Mouse (Mus musculus) neural tube, embryonic 14.5 days (tissue): Measurements from ENCODE around the gene Sorl1. TPM values are rescaled to one million over a fixed set of nuclear protein-coding genes. Genes with fewer than 3 reads are reported as not detected.
A peak's percentile ranks its signal among the peaks of the same experiment; 100 is the strongest.

Experiments used
- ATAC-seq: fragments of 200-750 bp; cut with Nextera tagmentation; 2 replicates; pipeline ENCODE4 v1.8.0; 2017; ENCODE audit warnings: low read depth, mild to moderate bottlenecking, moderate TSS enrichment, moderate library complexity
- H3K27ac ChIP-seq: fragments of 300-500 bp; sonication (generic); 2 replicates; pipeline ENCODE4 v1.5.1; 2014; ENCODE audit warnings: low read depth, mild to moderate bottlenecking, control low read depth, low read length, moderate library complexity, mixed read lengths
- H3K27me3 ChIP-seq: fragments of 300-500 bp; sonication (generic); 2 replicates; pipeline ENCODE4 v1.6.1; 2014; ENCODE audit warnings: low read length; ENCODE audit not compliant: control insufficient read depth, insufficient read depth
- H3K36me3 ChIP-seq: fragments of 300-500 bp; sonication (generic); 2 replicates; pipeline ENCODE4 v1.6.1; 2014; ENCODE audit warnings: low read length, mixed read lengths; ENCODE audit not compliant: control insufficient read depth, insufficient read depth
- H3K4me1 ChIP-seq: fragments of 300-500 bp; sonication (generic); 2 replicates; pipeline ENCODE4 v1.6.1; 2014; ENCODE audit warnings: low read length; ENCODE audit not compliant: control insufficient read depth, insufficient read depth
- H3K4me2 ChIP-seq: fragments of 300-500 bp; sonication (generic); 2 replicates; pipeline ENCODE4 v1.6.1; 2014; ENCODE audit warnings: mild to moderate bottlenecking, low read depth, low read length, control low read depth
- H3K4me3 ChIP-seq: fragments of 300-500 bp; sonication (generic); 2 replicates; pipeline ENCODE4 v1.5.1; 2014; ENCODE audit warnings: low read depth, low read length, control low read depth, mixed read lengths
- H3K9ac ChIP-seq: fragments of 300-500 bp; sonication (generic); replicated peaks from 2 replicates; pipeline ENCODE4 v1.6.1; 2014; ENCODE audit warnings: low read depth, mild to moderate bottlenecking, control low read depth, low read length, mixed read lengths
- H3K9me3 ChIP-seq: fragments of 300-500 bp; sonication (generic); 2 replicates; pipeline ENCODE4 v1.6.1; 2016; ENCODE audit warnings: low read length; ENCODE audit not compliant: control insufficient read depth
- WGBS: fragments of 180-500 bp; shearing (Covaris S2); extraction: QIAGEN DNeasy Blood & Tissue Kit; methylation state at CpG from one replicate; pipeline ENCODE4 v1.1.7; 2014; 5-methylcytosine and 5-hydroxymethylcytosine counted together
- polyA plus RNA-seq: library from polyadenylated mRNA; unstranded; fragments of >200 nt; fragmentation: Nextera tagmentation; extraction: Ambion mirVana; gene quantifications from 2 replicates; pipeline ENCODE4 v1.2.1, GENCODE M21; 2014

Gene Sorl1
- polyA plus RNA-seq, 1 experiment from 2014 or later = 20.4 TPM

GRCm38 (mm10) chr9:41980796-41981195 is 143.3 kb downstream of the Sorl1 start:
- Histone ChIP-seq H3K9me3 (no peaks in the 10 kb centered on the region), H3K4me3 (no peak overlapping the region), H3K4me2 (no peak overlapping the region), H3K9ac (no peak overlapping the region), H3K27ac (no peak overlapping the region), H3K27me3 (no peaks in the 10 kb centered on the region), H3K36me3 (no peaks in the 10 kb centered on the region; the same call in none of the 2 replicates), H3K4me1 (no peaks in the 10 kb centered on the region)
- WGBS = 87% methylated on average over 5 of the region's 5 CpGs
- no peak for ATAC-seq

GRCm38 (mm10) chr9:41978366-41978765 is 145.7 kb downstream of the Sorl1 start:
- Histone ChIP-seq H3K9ac (no peak overlapping the region), H3K4me2 (no peak overlapping the region), H3K27ac (no peak overlapping the region), H3K36me3 (peaks cover 1% of the 10 kb centered on the region), H3K9me3 (no peaks in the 10 kb centered on the region), H3K4me3 (no peak overlapping the region), H3K4me1 (no peaks in the 10 kb centered on the region), H3K27me3 (no peaks in the 10 kb centered on the region)
- WGBS = 95% methylated on average over 6 of the region's 6 CpGs
- ATAC-seq = no peak

GRCm38 (mm10) chr9:41975968-41976367 is 148.1 kb downstream of the Sorl1 start:
- no peak for ATAC-seq
- Histone ChIP-seq H3K36me3 (peaks cover 5% of the 10 kb centered on the region), H3K27me3 (no peaks in the 10 kb centered on the region), H3K9me3 (no peaks in the 10 kb centered on the region), H3K4me3 (no peak overlapping the region), H3K4me2 (no peak overlapping the region), H3K9ac (no peak overlapping the region), H3K4me1 (no peaks in the 10 kb centered on the region), H3K27ac (no peak overlapping the region)
- 86% methylated on average over 15 of the region's 15 CpGs for WGBS

- no peaks in the 10 kb centered on the region for H3K4me1 ChIP-seq
- no peak overlapping the region for H3K27ac ChIP-seq
- no peak overlapping the region for H3K9ac ChIP-seq
- no peak overlapping the region for H3K4me2 ChIP-seq
- no peaks in the 10 kb centered on the region for H3K9me3 ChIP-seq
- H3K36me3 ChIP-seq = peaks cover 5% of the 10 kb centered on the region
- no peak overlapping the region for H3K4me3 ChIP-seq
- H3K27me3 ChIP-seq = no peaks in the 10 kb centered on the region
- 76% methylated on average over 3 of the region's 3 CpGs for WGBS
- ATAC-seq = no peak
Observed at GRCm38 (mm10) chr9:41974661-41975060, 149.4 kb downstream of the Sorl1 start.

GRCm38 (mm10) chr9:41973775-41974657 is 150.1 kb downstream of the Sorl1 start:
- Histone ChIP-seq H3K27ac (no peak overlapping the region), H3K9me3 (no peaks in the 10 kb centered on the region), H3K36me3 (peaks cover 5% of the 10 kb centered on the region), H3K9ac (no peak overlapping the region), H3K4me3 (no peak overlapping the region), H3K4me1 (no peaks in the 10 kb centered on the region), H3K27me3 (no peaks in the 10 kb centered on the region), H3K4me2 (no peak overlapping the region)
- ATAC-seq = peak; percentile 91
- 73% methylated on average over 25 of the region's 25 CpGs for WGBS

- H3K9me3 ChIP-seq = no peaks in the 10 kb centered on the region
- 67% methylated on average over 8 of the region's 8 CpGs for WGBS
- H3K4me2 ChIP-seq = no peak overlapping the region
- H3K36me3 ChIP-seq = peaks cover 5% of the 10 kb centered on the region
- no peak overlapping the region for H3K9ac ChIP-seq
- peak; percentile 47; the same call in 1 of the 2 replicates for ATAC-seq
- H3K4me3 ChIP-seq = no peak overlapping the region
- no peaks in the 10 kb centered on the region for H3K4me1 ChIP-seq
- no peak overlapping the region for H3K27ac ChIP-seq
- H3K27me3 ChIP-seq = no peaks in the 10 kb centered on the region
Observed at GRCm38 (mm10) chr9:41969961-41970360, 154.1 kb downstream of the Sorl1 start.

- 97% methylated on average over 15 of the region's 15 CpGs for WGBS
- Histone ChIP-seq H3K27ac (no peak overlapping the region), H3K9ac (no peak overlapping the region), H3K36me3 (peaks cover 5% of the 10 kb centered on the region), H3K4me2 (no peak overlapping the region), H3K9me3 (no peaks in the 10 kb centered on the region), H3K4me3 (no peak overlapping the region), H3K4me1 (no peaks in the 10 kb centered on the region), H3K27me3 (no peaks in the 10 kb centered on the region)
- no peak for ATAC-seq
Observed at GRCm38 (mm10) chr9:41968673-41969460, 155.2 kb downstream of the Sorl1 start.

- H3K27me3 ChIP-seq = no peaks in the 10 kb centered on the region
- 79% methylated on average over 10 of the region's 10 CpGs for WGBS
Observed at GRCm38 (mm10) chr9:41961274-41961673, 162.8 kb downstream of the Sorl1 start.

GRCm38 (mm10) chr9:41958282-41958681 is 165.8 kb downstream of the Sorl1 start:
- no peak overlapping the region for H3K4me2 ChIP-seq
- H3K9me3 ChIP-seq = no peaks in the 10 kb centered on the region
- no peak for ATAC-seq
- WGBS = 96% methylated on average over 9 of the region's 9 CpGs
- H3K4me1 ChIP-seq = peaks cover 5% of the 10 kb centered on the region; the same call in 1 of the 2 replicates
- no peaks in the 10 kb centered on the region for H3K27me3 ChIP-seq
- H3K27ac ChIP-seq = no peak overlapping the region
- H3K9ac ChIP-seq = no peak overlapping the region
- no peaks in the 10 kb centered on the region for H3K36me3 ChIP-seq
- no peak overlapping the region for H3K4me3 ChIP-seq

More at GRCm38 (mm10) chr9:41961274-41961673, 162.8 kb downstream of the Sorl1 start:
- no peak for ATAC-seq
- Histone ChIP-seq H3K9ac (no peak overlapping the region), H3K4me3 (no peak overlapping the region), H3K9me3 (no peaks in the 10 kb centered on the region), H3K4me1 (no peaks in the 10 kb centered on the region), H3K27ac (no peak overlapping the region), H3K4me2 (no peak overlapping the region), H3K36me3 (no peaks in the 10 kb centered on the region)
